Mouse (Mus musculus): ENCODE measurements around the gene Gm45337.

The Gm45337 gene

DNA sequence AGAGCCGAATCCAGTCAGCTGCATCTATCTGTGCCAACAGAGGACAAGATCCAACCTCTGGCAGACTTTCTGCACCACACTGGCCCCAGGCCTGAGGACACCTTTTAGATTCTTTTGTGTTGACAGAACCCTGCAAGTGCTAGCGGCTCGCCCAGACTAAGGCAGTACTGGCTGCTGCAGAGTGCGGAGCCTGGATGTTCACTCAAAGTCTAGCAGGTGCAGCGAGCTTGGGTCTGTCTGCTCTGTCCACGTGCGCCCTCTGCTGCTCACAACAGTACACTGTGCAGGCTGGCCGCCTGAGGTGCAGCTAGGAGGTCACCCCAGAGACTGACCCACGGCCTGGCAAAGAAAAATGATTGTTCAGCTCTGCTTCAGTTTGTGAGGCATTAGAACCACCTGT lies 46.6 kb downstream of the Gm45337 start:
- peak; percentile 51 for ATAC-seq (ENCODE audit: low TSS enrichment)

DNA sequence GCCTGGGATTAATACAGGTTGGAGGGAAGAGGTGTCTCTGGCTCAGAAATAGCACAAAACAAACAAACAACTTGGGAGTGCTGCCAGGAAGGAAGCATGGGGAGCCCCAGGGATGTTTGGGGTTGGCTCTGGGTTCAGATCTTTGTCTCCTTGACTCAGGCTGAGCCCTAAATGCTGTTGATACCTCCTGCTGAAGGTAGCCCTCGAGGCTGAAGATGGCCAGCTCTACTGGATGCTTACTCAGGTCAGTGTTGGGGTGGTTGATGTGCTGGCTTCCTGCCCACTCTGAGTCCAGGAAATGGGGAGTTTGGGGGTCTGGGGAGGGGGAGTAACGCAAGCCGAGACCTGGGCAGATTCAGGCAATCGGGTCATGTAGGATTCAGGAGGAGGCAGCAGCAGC lies 47.7 kb downstream of the Gm45337 start:
- no peak for ATAC-seq (ENCODE audit: low TSS enrichment)

DNA sequence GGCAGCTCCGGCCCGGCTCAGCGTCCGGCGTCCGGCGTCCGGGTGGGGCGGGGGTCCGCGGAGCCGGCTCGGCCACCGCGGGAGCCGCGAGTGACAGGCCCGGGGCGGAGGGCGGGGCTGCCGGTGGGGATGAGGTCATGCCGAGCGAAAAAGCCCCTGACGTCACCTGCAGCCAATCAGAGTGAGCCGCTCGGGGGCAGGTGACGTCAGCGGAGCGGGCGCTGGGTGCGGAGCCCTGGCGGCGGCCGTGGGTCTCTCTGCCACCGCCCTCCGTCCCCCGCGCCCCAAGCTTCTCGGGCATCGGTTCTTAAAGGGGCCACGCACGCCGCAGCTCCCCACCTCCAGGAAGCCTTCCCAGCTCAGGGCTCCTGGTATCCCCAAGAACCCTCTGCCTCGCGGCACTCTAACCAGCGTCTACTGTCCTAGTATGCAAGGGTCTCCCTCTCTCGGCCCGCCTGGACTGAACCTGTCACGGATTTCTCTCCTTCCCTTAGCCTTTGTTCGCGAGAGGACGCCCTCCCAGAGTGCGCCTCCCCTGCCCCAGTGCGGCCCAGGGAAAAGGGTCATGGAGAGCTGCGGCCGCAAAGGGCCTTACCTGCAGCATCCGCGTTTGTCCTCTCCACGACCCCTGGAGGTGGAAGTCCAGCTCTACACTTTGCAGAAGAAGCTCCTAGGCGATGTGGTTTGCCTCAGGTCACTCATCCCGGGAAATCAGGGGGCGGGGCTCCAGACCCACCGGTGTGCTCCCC lies 49.0 kb downstream of the Gm45337 start, which contains the start of gene Dusp8:
Gene Dusp8 (minus strand): TSS at position 661 of the 749 bp plus-strand sequence.
- ATAC-seq (ENCODE audit: low TSS enrichment) = peak; percentile 72

DNA sequence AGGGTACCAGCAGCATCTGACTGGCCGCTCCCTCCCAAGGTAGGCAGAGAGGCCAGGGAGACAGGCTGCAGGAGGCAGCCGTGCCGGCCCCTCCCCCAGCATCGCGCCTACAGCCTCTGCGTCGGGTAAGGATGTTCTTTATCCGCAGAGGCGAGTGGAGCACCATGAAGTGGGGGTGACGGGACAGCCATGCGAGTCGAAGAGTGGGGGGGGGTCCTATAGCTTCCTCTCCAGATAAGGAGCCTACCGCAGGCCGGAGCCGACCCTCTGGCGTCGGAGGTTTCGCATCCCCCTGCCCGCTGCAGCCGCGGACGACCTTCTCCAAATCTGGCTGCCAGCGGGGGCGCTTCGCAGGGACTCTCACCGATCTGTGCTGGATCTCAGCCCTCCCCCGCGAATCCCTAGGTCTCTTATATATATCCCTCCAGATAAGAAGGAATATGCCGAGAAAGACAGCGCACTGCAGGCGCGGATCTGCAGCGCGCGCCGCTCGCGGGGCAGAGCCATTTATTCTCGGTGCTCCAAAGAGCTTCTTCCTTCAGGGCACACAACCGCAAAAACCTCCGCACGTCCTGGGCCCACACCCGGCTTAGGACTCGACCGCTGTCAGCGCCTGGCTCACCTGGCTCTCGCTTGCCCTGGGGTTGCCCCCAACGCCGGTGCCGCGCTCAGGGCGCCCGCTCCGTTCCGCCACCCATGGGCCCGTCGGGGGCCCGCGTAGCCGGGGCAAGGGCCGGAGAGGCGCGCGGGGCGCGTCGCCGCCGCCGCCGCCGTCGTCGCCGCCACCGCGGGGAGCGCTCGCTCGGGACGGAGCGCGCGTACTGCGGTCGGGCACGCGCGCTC lies 49.9 kb downstream of the Gm45337 start:
- ATAC-seq (ENCODE audit: low TSS enrichment) = peak; percentile 25

DNA sequence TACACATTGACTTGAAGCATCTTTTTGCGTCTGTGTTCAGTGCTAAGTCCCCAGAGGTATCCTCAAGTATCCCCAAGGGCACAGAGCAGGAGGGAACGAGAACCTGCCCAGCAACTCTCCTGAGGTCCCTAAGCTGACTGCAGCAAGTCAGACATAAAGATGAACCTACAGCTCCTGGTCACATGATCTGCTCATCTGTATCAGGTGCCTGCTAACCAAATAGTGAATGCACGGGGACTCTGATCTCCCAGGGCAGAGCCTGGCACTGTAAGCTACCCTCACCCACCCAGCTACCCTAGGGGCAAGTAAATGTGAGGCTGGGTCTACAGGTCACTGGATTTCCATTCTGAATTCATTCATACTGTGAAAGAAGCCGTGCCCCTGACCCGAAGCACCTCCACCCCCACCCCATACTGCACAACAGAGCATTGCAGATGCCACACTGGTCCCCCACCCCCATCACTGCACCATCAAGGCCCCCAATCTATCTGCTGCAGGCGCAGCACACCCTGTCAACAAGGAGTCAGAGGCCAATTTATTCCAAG lies 50.6 kb downstream of the Gm45337 start:
- ATAC-seq (ENCODE audit: low TSS enrichment) = no peak
